Mouse (Mus musculus) small intestine, adult 2 months (tissue): ENCODE results near the gene Cd300a.

Experiments
- CTCF ChIP-seq: fragments of 200-500 bp; IDR thresholded peaks from 2 replicates; pipeline ENCODE4 v1.5.1; 2012; ENCODE audit warnings: low read depth, mild to moderate bottlenecking, control low read depth, inconsistent platforms, low read length, moderate library complexity, mixed read lengths; ENCODE audit not compliant: insufficient replicate concordance, insufficient read length; ENCODE audit errors: extremely low read depth
- POLR2A ChIP-seq: fragments of 200-500 bp; IDR thresholded peaks from 2 replicates; pipeline ENCODE4 v1.6.1; 2012; ENCODE audit warnings: low read depth, mild to moderate bottlenecking, control low read depth, inconsistent platforms, low read length, moderate library complexity

DNA sequence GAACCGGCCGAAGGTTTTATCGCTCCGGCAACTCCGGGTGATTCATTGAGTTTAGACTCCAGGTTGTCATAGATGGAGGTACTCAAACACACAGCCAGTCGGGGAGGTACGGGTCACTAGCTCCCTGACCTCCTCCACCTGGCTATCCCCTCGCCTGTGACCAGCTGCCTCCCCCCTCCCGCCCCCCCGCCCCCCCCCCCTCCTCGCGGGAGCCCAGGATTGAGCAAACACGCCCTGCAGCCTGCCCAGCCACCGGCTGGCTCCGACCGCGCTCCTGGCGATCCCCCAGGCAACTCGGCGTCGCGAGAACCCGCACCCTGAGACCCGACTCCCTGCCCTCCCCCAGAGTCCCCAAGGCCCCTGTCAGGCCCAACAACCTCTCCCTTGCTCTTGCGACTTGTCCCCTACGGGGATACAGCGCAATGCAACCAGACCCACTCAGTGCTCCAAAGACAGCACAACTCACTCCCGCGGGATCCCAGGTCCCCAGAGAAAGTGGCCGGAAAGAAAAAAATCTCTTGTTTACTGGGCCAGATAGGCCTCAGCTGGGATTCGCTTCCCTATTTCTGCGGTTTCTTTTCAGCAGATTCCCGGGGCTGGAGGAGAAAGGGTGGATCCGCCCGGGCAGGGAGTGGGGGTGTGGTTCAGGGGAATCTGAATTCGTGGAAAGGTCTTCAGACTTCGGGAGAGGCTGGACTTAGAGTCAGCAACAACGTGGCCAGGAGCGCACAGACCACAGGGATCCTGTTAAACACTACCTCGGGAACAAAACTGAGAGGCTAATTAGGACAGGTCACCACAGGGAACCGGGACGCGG, 39.2 kb upstream of the Cd300a start, which contains the start of gene Gprc5c:
- TF ChIP-seq POLR2A (no peak), CTCF (no peak)
